Mouse (Mus musculus) cortical plate, adult 2 months (tissue): ENCODE data around the gene Slc35g1. TPM values are rescaled to one million over a fixed set of nuclear protein-coding genes. Genes with fewer than 3 reads are reported as not detected.

Source experiments
- H3K27ac ChIP-seq: fragments of 200-500 bp; 2 replicates; pipeline ENCODE4 v1.5.1; 2012; ENCODE audit warnings: low read length, control low read depth, inconsistent platforms; ENCODE audit not compliant: insufficient read depth
- H3K4me1 ChIP-seq: fragments of 200-500 bp; 2 replicates; pipeline ENCODE4 v1.6.1; 2011; ENCODE audit warnings: low read length; ENCODE audit not compliant: control insufficient read depth, insufficient read depth
- H3K4me3 ChIP-seq: fragments of 200-500 bp; 2 replicates; pipeline ENCODE4 v1.5.1; 2011; ENCODE audit warnings: mild to moderate bottlenecking, low read length, control low read depth; ENCODE audit not compliant: insufficient read depth
- CTCF ChIP-seq: fragments of 200-500 bp; IDR thresholded peaks from 2 replicates; pipeline ENCODE4 v1.5.1; 2011; ENCODE audit warnings: mild to moderate bottlenecking, control low read depth, low read length; ENCODE audit not compliant: insufficient read depth; ENCODE audit errors: extremely low read depth
- POLR2A ChIP-seq: fragments of 200-500 bp; IDR thresholded peaks from 2 replicates; pipeline ENCODE4 v1.6.1; 2011; ENCODE audit warnings: mild to moderate bottlenecking, low read length, control low read depth; ENCODE audit not compliant: insufficient read depth; ENCODE audit errors: extremely low read depth
- polyA plus RNA-seq: library from polyadenylated mRNA; depleted of rRNA; stranded (reverse); fragments of >200 nt; gene quantifications from 2 replicates; pipeline ENCODE4 v1.2.3, GENCODE M21; 2012; rRNA removed

The Slc35g1 gene
- polyA plus RNA-seq = 1.6 and 1.8 TPM in 2 replicates

- TF ChIP-seq POLR2A (no peak), CTCF (no peak)
- Histone ChIP-seq H3K4me1 (no peaks in the 10 kb centered on the region), H3K27ac (peak within 1 kb of the TSS; percentile 23; the same call in 1 of the 2 replicates), H3K4me3 (peak within 1 kb of the TSS; percentile 56)
These were observed at the start of gene Slc35g1 for GRCm38 (mm10) chr19:38395701-38396632. Gene Slc35g1, plus strand, starts transcription at chr19:38395980.

DNA sequence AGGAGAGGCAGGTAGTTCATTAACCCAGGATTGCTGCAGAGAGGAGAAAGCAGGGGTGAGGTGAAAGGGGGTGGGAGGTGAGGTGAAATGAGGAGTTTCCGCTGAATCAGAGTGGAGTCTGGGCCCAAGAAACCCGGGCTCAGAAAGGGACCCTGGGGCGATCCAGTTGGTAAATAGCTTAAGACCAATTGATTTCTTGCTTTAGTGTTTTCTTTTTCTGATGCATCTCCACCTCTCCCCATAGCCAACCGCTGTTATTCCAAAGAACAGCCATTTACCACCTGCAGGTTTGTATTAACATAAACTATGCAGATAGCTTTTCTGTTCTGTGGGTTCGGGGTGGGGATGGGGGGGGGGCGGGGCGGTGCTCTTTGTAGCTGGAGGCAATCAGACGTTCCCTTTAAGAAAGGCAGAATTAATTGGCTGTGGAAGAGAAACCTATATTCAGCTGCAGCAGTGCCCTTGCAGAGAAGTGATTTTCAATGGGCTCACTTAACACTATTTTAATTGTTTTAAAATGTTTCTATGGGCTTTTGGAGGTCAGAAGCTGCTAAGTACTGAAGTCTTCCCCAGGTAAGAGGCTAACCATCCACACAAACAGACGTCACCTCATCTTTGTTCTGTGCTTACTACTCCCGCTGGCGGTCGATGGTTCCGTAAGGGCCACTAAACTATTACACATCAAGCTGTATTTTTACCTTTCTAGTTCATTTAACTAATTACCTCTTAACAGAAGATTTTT lies 47.3 kb upstream of the Slc35g1 start:
- H3K27ac ChIP-seq = no peak overlapping the region
- peaks cover 2% of the 10 kb centered on the region; the same call in 1 of the 2 replicates for H3K4me1 ChIP-seq
- H3K4me3 ChIP-seq = 0 out of 2 replicates have a peak overlapping the region, but pooled peaks have one; percentile 18
- TF ChIP-seq CTCF = no peak
- TF ChIP-seq POLR2A = no peak

DNA sequence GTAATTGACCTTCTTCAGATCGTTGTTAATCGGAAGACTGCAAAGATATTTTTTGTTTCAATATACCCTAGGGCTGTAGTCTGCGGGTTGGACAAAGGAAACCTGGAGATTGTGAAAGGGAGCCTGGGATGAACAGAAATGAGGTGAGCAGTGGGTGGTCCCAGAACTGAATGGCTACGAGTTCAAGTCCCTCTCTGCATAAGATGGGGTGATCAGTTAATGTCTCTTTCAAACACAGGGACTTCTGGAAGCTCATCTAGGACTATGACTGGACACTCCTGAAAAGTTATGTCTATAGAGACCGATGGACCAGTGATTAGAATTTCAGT lies 46.8 kb upstream of the Slc35g1 start:
- TF ChIP-seq POLR2A (no peak), CTCF (no peak)
- H3K4me1 ChIP-seq = peaks cover 2% of the 10 kb centered on the region; the same call in 1 of the 2 replicates
- no peak overlapping the region for H3K27ac ChIP-seq
- 0 out of 2 replicates have a peak overlapping the region, but pooled peaks have one; percentile 18 for H3K4me3 ChIP-seq

GRCm38 (mm10) chr19:38351202-38351601 lies 44.6 kb upstream of the Slc35g1 start:
- H3K4me1 ChIP-seq = peaks cover 2% of the 10 kb centered on the region; the same call in 1 of the 2 replicates
- no peak overlapping the region for H3K4me3 ChIP-seq
- TF ChIP-seq CTCF (no peak), POLR2A (no peak)
- no peak overlapping the region for H3K27ac ChIP-seq

DNA sequence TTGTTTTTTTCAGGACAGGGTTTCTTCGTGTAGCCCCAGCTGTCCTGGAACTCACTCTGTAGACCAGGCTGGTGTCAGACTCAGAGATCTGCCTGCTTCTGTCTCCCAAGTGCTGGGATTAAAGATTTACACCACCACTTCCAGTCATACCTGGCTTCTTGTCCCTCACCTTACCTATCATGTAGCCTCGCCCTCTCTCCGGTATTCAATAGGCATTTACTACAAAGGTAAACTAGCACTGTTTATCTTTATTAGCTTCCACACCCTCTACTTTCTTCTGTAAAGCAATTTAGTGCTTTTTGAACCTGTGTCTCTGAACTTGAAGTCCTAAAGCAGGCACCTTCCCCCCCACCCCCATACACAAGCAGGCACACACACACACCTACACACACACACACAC lies 44.1 kb upstream of the Slc35g1 start:
- Histone ChIP-seq H3K27ac (no peak overlapping the region), H3K4me3 (no peak overlapping the region), H3K4me1 (peaks cover 2% of the 10 kb centered on the region; the same call in 1 of the 2 replicates)
- TF ChIP-seq POLR2A (no peak), CTCF (no peak)

DNA sequence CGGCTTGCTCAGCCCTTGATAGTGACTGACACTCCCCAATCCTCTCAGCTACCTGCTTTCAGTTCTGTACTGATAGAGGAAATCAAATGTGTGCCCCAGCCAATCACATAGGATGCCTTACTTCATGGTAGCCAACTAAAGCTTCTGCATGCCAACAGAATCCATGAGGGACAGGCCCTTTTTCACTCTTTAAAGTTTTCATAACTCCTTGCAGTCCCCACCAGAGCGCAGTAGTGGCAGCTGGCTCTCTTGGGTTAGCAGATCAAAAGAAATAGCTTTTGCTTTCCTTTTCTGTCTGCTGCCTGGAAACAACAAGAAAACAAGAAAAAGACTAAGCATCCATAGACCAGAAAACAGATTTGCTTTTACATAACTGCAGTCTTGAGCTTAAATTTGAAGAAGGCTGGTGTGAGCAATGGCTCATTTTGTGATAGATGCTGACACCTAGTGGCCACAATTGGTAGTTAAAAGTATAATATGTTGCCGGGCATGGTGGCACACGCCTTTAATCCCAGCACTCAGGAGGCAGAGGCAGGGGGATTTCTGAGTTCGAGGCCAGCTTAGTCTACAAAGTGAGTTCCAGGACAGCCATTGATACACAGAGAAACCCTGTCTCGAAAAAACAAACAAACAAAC lies 43.2 kb upstream of the Slc35g1 start:
- H3K4me3 ChIP-seq = no peak overlapping the region
- peaks cover 2% of the 10 kb centered on the region; the same call in 1 of the 2 replicates for H3K4me1 ChIP-seq
- TF ChIP-seq POLR2A (no peak), CTCF (peak; percentile 38; the same call in 1 of the 2 replicates)
- no peak overlapping the region for H3K27ac ChIP-seq

DNA sequence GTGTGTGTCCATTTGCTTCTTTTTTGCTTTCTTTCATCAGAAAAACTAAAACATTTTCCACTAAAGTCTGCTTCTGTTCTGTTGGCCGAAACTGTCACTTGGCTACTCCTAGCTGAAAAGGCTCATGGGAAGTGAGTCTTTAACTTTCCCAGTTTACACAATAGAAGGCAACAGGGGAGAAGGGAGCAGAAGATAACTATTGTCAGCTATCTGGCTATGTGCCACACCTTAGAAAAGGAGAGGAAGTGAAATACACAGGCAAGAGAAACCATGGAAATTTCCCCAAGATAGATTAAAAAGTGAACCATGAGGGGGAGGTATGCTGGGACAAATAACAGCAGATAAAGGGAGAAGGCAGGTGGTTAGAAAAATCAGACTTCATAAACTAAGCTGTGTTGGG lies 41.5 kb upstream of the Slc35g1 start:
- TF ChIP-seq POLR2A (no peak), CTCF (no peak)
- peaks cover 2% of the 10 kb centered on the region; the same call in 1 of the 2 replicates for H3K4me1 ChIP-seq
- H3K4me3 ChIP-seq = no peak overlapping the region
- no peak overlapping the region for H3K27ac ChIP-seq

DNA sequence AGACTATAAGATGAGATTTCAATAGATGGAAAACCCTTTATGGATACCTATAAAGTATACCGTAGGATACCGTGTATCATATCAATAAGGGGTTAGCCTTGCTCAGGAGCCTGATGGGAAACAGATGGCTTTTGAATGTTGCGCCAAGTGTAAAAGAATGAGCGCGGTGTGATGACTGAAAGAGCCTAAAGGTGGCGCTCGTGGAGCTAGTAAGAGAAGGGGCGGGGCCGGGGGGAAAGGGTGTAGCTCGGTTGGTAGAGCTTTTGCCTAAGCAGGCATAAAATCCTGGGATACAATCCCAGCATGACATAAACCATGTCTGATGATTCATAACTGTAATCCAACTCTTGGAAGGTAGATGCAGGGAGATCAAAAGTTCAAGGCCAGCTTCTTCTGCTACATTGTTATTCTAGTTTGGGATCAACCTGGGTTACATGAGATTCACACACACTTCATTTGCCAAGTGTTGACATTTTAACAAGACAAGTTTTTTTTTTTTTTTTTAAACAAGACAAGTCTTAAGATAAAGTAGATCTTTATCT lies 40.9 kb upstream of the Slc35g1 start:
- H3K4me3 ChIP-seq = no peak overlapping the region
- TF ChIP-seq CTCF = no peak
- TF ChIP-seq POLR2A = no peak
- H3K4me1 ChIP-seq = peaks cover 2% of the 10 kb centered on the region; the same call in 1 of the 2 replicates
- no peak overlapping the region for H3K27ac ChIP-seq

- H3K27ac ChIP-seq = no peak overlapping the region
- TF ChIP-seq CTCF = no peak
- no peak for TF ChIP-seq POLR2A
- H3K4me3 ChIP-seq = no peak overlapping the region
- H3K4me1 ChIP-seq = peaks cover 2% of the 10 kb centered on the region; the same call in 1 of the 2 replicates
These were observed 39.5 kb upstream of the Slc35g1 start for GRCm38 (mm10) chr19:38356211-38356828.
